Mouse (Mus musculus) cortical plate, adult 2 months (tissue): ENCODE results near the gene Spata2. TPM values are rescaled to one million over a fixed set of nuclear protein-coding genes. Genes with fewer than 3 reads are reported as not detected.
A peak's percentile ranks its signal among the peaks of the same experiment; 100 is the strongest.

Experiments
- H3K27ac ChIP-seq: fragments of 200-500 bp; 2 replicates; pipeline ENCODE4 v1.5.1; 2012; ENCODE audit warnings: low read length, control low read depth, inconsistent platforms; ENCODE audit not compliant: insufficient read depth
- H3K4me1 ChIP-seq: fragments of 200-500 bp; 2 replicates; pipeline ENCODE4 v1.6.1; 2011; ENCODE audit warnings: low read length; ENCODE audit not compliant: control insufficient read depth, insufficient read depth
- H3K4me3 ChIP-seq: fragments of 200-500 bp; 2 replicates; pipeline ENCODE4 v1.5.1; 2011; ENCODE audit warnings: mild to moderate bottlenecking, low read length, control low read depth; ENCODE audit not compliant: insufficient read depth
- CTCF ChIP-seq: fragments of 200-500 bp; IDR thresholded peaks from 2 replicates; pipeline ENCODE4 v1.5.1; 2011; ENCODE audit warnings: mild to moderate bottlenecking, control low read depth, low read length; ENCODE audit not compliant: insufficient read depth; ENCODE audit errors: extremely low read depth
- POLR2A ChIP-seq: fragments of 200-500 bp; IDR thresholded peaks from 2 replicates; pipeline ENCODE4 v1.6.1; 2011; ENCODE audit warnings: mild to moderate bottlenecking, low read length, control low read depth; ENCODE audit not compliant: insufficient read depth; ENCODE audit errors: extremely low read depth
- polyA plus RNA-seq: library from polyadenylated mRNA; depleted of rRNA; stranded (reverse); fragments of >200 nt; gene quantifications from 2 replicates; pipeline ENCODE4 v1.2.3, GENCODE M21; 2012

Gene Spata2
- polyA plus RNA-seq, 1 experiment, result 62.9 TPM

GRCm38 (mm10) chr2:167512365-167512764, 19.7 kb upstream of the Spata2 start:
- Histone ChIP-seq H3K4me1 (peaks cover 4% of the 10 kb centered on the region), H3K27ac (no peak overlapping the region), H3K4me3 (no peak overlapping the region)
- TF ChIP-seq CTCF, result no peak
- no peak for TF ChIP-seq POLR2A

DNA sequence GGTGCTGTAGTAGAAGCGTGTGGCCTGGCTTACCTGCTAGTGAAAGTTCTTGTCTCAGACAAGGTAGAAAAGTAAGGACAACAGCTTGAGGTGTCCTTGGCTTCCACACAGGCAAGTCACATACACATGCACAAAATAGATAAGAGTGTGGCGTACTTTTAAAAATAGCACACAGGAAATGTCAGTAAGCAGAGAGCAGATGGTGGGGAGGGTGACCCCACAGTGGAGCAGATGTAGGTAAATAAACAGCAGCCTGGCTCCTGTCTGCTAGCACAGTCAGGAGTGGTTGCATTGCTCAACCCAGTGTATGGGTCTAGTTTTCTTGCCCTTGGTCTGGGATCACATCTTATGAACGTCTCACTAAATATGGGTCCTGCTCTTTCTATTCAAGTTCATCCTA, 17.8 kb upstream of the Spata2 start:
- Histone ChIP-seq H3K4me3 (no peak overlapping the region), H3K27ac (no peak overlapping the region), H3K4me1 (peaks cover 4% of the 10 kb centered on the region)
- TF ChIP-seq CTCF, result no peak
- no peak for TF ChIP-seq POLR2A

DNA sequence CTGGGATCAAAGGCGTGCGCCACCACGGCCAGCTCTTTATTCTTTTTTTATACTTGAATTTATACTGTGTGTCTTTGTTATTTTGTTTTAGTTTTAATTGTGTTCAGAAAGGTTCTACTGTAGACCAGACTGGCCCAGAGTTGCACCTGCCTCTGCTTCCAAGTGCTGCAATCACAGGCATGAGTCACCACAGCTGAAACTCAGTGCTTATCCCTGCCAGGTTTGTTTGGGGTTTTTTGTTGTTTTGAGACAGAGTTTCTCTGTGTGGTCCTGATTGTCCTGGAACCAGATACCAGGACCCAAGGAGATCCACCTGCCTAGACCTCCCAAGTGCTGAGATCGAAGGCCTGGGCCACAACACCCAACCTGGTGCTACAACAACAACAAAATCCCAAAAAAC, 15.9 kb upstream of the Spata2 start:
- no peak for TF ChIP-seq POLR2A
- no peak for TF ChIP-seq CTCF
- no peak overlapping the region for H3K27ac ChIP-seq
- peaks cover 9% of the 10 kb centered on the region for H3K4me1 ChIP-seq
- no peak overlapping the region for H3K4me3 ChIP-seq

DNA sequence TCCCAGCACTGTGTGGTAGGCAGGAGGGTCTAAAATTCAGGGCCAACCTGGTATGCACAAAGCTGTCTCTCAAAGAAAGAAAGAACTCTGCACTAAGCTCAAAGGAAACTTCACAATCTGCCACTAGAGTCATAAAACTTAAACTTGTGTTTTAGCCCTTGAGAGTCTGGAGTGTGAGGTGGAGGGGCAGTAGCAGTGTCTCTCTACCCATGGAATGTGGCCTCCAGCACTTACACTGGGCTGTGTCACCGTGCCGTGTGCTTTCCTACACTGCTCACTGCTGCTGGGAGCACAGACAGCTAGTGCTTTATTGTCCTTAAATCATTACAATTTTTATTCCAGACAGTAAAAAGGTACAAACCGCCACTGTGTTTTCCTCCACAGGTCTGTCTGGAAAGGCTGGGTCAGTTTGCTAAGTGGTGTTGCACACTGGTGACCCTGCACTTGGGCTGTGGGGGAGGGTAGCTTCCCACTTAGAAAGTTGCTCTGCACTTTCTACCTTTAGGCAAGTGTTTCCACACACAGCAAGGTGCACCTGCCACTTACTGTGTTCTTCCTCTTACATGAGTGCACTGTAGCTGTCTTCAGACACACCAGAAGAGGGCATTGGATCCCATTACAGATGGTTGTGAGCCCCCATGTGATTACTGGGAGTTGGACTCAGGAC, 15.2 kb upstream of the Spata2 start:
- H3K4me3 ChIP-seq, result no peak overlapping the region
- TF ChIP-seq POLR2A (no peak), CTCF (no peak)
- peaks cover 9% of the 10 kb centered on the region for H3K4me1 ChIP-seq
- no peak overlapping the region for H3K27ac ChIP-seq

GRCm38 (mm10) chr2:167506546-167507260, 14.0 kb upstream of the Spata2 start:
- TF ChIP-seq CTCF (no peak), POLR2A (no peak)
- peaks cover 9% of the 10 kb centered on the region for H3K4me1 ChIP-seq
- no peak overlapping the region for H3K27ac ChIP-seq
- H3K4me3 ChIP-seq, result no peak overlapping the region

- H3K4me1 ChIP-seq, result peaks cover 6% of the 10 kb centered on the region; the same call in 1 of the 2 replicates
- TF ChIP-seq POLR2A (no peak), CTCF (no peak)
- H3K4me3 ChIP-seq, result no peak overlapping the region
- H3K27ac ChIP-seq, result no peak overlapping the region
Observed at GRCm38 (mm10) chr2:167505127-167505526, 12.4 kb upstream of the Spata2 start.

- H3K4me1 ChIP-seq, result peaks cover 5% of the 10 kb centered on the region; the same call in 1 of the 2 replicates
- peak overlapping the region; percentile 58 for H3K27ac ChIP-seq
- TF ChIP-seq POLR2A, result no peak
- TF ChIP-seq CTCF, result no peak
- peak overlapping the region; percentile 27 for H3K4me3 ChIP-seq
Observed at GRCm38 (mm10) chr2:167503896-167504349, 11.2 kb upstream of the Spata2 start.

DNA sequence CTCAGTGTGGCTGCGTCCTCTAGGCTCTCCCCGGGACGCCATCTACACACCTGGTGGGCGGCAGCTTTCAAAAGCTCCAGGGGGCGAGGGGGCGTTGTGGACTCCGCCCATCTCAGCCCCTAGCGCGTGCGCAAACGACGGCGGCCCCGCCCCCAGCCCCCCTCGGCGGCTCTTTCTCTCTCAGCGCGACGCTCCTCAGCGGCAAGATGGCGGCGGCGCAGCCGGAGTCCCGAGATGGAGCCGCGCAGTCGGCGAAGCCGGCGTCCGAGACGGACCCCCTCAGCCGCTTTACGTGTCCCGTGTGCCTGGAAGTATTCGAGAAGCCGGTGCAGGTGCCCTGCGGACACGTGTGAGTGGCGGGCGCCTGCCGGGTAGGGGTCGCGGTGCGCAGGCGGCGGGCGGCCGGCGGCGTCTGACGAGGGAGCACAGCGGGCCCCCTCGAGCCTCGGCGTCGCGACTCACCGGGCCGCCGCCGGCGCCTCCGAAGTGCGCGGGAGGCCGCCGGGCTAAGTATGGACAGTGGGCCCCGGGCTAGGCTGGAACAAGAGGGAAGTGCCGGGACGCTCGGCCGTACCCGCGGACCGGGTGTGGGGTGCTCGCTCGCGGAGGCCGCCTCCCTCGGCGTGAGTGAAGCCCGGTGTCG, 10.7 kb upstream of the Spata2 start:
- Histone ChIP-seq H3K4me3 (peak overlapping the region; percentile 27), H3K27ac (peak overlapping the region; percentile 58), H3K4me1 (peaks cover 5% of the 10 kb centered on the region; the same call in 1 of the 2 replicates)
- TF ChIP-seq POLR2A (0 out of 2 replicates have a peak, but pooled peaks have one; percentile 39), CTCF (no peak)

DNA sequence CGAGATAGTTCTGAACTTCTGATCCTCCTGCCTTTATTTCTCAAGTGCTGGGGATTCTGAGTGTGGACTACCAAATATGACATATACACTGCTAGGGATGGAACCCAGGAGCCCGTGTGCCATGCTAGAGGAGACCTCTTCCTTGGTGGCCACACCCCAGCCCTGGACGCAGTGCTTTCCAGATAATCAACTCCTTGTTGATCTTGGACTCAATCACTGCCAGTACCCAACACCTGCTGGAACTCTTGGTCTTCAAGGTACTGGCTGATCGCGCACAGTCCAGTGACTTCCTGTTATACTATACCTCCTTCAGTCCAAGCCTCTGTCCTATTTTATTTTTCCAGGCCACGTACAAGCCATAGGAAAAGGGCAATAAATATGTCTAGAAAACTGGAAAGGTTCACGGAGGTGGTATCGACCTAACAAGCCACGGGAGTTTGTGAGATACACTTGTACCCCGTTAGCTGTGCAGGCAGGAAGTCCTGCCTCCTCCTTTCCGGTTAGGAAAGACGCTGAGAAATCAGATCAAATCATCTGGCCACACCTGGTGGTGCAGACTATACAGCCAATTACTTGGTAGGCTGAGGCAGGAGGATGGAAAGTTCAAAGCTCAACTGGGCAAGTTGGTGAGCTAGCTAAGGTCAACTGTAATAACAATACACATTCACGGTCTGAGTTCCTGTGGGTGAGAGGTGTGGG, 10.0 kb upstream of the Spata2 start:
- Histone ChIP-seq H3K4me1 (peaks cover 5% of the 10 kb centered on the region; the same call in 1 of the 2 replicates), H3K4me3 (peak overlapping the region; percentile 27), H3K27ac (0 out of 2 replicates have a peak overlapping the region, but pooled peaks have one; percentile 12)
- TF ChIP-seq CTCF, result no peak
- TF ChIP-seq POLR2A, result no peak

DNA sequence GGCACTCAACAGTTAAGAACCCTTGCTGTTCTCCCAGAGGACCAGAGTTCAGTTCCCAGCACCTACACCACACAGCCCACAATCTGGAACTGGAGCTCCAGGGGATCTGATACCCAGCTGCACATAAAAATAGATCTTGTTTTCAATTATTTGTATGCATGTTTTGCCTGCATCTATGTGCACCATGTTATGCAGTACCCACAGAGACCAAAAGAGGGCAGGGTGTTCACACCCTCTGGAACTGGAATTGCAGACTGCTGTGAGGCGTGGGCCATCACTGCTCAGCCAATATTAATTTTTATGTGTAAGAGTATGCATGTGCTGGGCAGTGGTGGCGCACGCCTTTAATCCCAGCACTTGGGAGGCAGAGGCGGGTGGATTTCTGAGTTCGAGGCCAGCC, 4.6 kb upstream of the Spata2 start:
- Histone ChIP-seq H3K4me3 (no peak overlapping the region), H3K4me1 (no peaks in the 10 kb centered on the region), H3K27ac (no peak overlapping the region)
- no peak for TF ChIP-seq POLR2A
- peak; percentile 34; the same call in 1 of the 2 replicates for TF ChIP-seq CTCF
